8 mouse cellular contexts compared by ENCODE assay signal in genomic region chr12:69502706-69503070, GRCm38 (mm10).
DNase-seq lines count a peak whose midpoint lies in the region; ATAC-seq lines count a peak whose summit lies in the region.

No protein-coding gene starts in this region.

- peak overlapping the region; percentile 38 for H3K9ac ChIP-seq in limb, embryonic 11.5 days (ENCODE audit: low read length)
- H3K9ac ChIP-seq in neural tube, embryonic 15.5 days (replicated peaks): no peak overlapping the region

- H3K4me1 ChIP-seq in megakaryocyte, embryonic 14.5 days: peaks cover 32% of the 10 kb centered on the region
- H3K4me1 ChIP-seq in limb, embryonic 11.5 days (ENCODE audit: control insufficient read depth, insufficient read depth, low read length): peaks cover 14% of the 10 kb centered on the region
- peaks cover 31% of the 10 kb centered on the region for H3K4me1 ChIP-seq in neural tube, embryonic 15.5 days

- 68% methylated on average over 6 of the region's 6 CpGs for whole genome bisulfite sequencing in limb, embryonic 11.5 days
- WGBS in neural tube, embryonic 15.5 days: 82% methylated on average over 6 of the region's 6 CpGs

- peaks cover 3% of the 10 kb centered on the region for H3K36me3 ChIP-seq in megakaryocyte, embryonic 14.5 days (replicated peaks; ENCODE audit: low read length)
- no peaks in the 10 kb centered on the region for H3K36me3 ChIP-seq in limb, embryonic 11.5 days (ENCODE audit: control insufficient read depth, insufficient read depth, low read length)
- no peaks in the 10 kb centered on the region for H3K36me3 ChIP-seq in neural tube, embryonic 15.5 days

- H3K27ac ChIP-seq in limb, embryonic 11.5 days (replicated peaks; ENCODE audit: low read depth, low read length): peak overlapping the region; percentile 2
- H3K27ac ChIP-seq in neural tube, embryonic 15.5 days (replicated peaks): peak overlapping the region; percentile 84

- peak overlapping the region; percentile 85 for H3K4me3 ChIP-seq in megakaryocyte, embryonic 14.5 days (replicated peaks)
- H3K4me3 ChIP-seq in limb, embryonic 11.5 days (ENCODE audit: low read depth, low read length): no peak overlapping the region
- no peak overlapping the region for H3K4me3 ChIP-seq in neural tube, embryonic 15.5 days (replicated peaks)

- peaks cover 10% of the 10 kb centered on the region; the same call in 1 of the 2 replicates for H3K9me3 ChIP-seq in megakaryocyte, embryonic 14.5 days
- H3K9me3 ChIP-seq in limb, embryonic 11.5 days (ENCODE audit: control insufficient read depth, low read length): no peaks in the 10 kb centered on the region
- H3K9me3 ChIP-seq in neural tube, embryonic 15.5 days (replicated peaks): no peaks in the 10 kb centered on the region

- H3K4me2 ChIP-seq in limb, embryonic 11.5 days (ENCODE audit: low read depth, severe bottlenecking): peak overlapping the region; percentile 2; the same call in 1 of the 2 replicates
- H3K4me2 ChIP-seq in neural tube, embryonic 15.5 days: peak overlapping the region; percentile 32

- H3K27me3 ChIP-seq in megakaryocyte, embryonic 14.5 days (replicated peaks): no peaks in the 10 kb centered on the region
- no peaks in the 10 kb centered on the region for H3K27me3 ChIP-seq in limb, embryonic 11.5 days (ENCODE audit: control insufficient read depth, insufficient read depth, low read length)
- H3K27me3 ChIP-seq in neural tube, embryonic 15.5 days (replicated peaks): no peaks in the 10 kb centered on the region

- no peak for ATAC-seq in megakaryocyte, adult 5-6 weeks (ENCODE audit: poor library complexity, severe bottlenecking)
- ATAC-seq in limb, embryonic 11.5 days (ENCODE audit: insufficient number of reproducible peaks, low FRiP score, low TSS enrichment, low read depth): 0 out of 2 replicates have a peak, but pooled peaks have one; percentile 14
- no peak for ATAC-seq in neural tube, embryonic 15.5 days (ENCODE audit: low FRiP score)

- DNase-seq in adrenal gland, postnatal 25 days: peak; percentile 7
- no peak for DNase-seq in adrenal gland, adult 2 months
- no peak for DNase-seq in limb, embryonic 11.5 days (ENCODE audit: low spot score)
- no peak for DNase-seq in embryo, embryonic 10.5 days (ENCODE audit: low spot score)
- no peak for DNase-seq in ovary, postnatal 36 days (ENCODE audit: low spot score)
